27 mouse cellular contexts compared by ENCODE assay signal in genomic region chr10:5165439-5165838, GRCm38 (mm10).
DNase-seq lines count a peak whose midpoint lies in the region; ATAC-seq and TF ChIP-seq lines count a peak whose summit lies in the region.
"Had no signal": no experiment of that assay in that cellular context is flagged by ENCODE, and none has a peak within 500 bp of the region (broad histone marks: within the 10 kb centered on the region; RNA-seq: fewer than 3 reads in every experiment).

No protein-coding gene starts in this region.

- no peaks in the 10 kb centered on the region for H3K27me3 ChIP-seq in G1E (ENCODE audit: insufficient read depth, low read length)
- H3K27me3 ChIP-seq in intestine, embryonic 14.5 days (replicated peaks; ENCODE audit: control insufficient read depth, insufficient read depth, low read length): no peaks in the 10 kb centered on the region
- H3K27me3 ChIP-seq in liver, embryonic 12.5 days (replicated peaks): no peaks in the 10 kb centered on the region
- H3K27me3 ChIP-seq in kidney, adult 2 months (replicated peaks; ENCODE audit: control insufficient read depth, insufficient read depth, low read length): no peaks in the 10 kb centered on the region
- H3K27me3 ChIP-seq in hindbrain, embryonic 14.5 days (ENCODE audit: control insufficient read depth, insufficient read depth, low read length): no peaks in the 10 kb centered on the region
- H3K27me3 ChIP-seq: kidney, embryonic 15.5 days had no signal

- no peak overlapping the region; the same call in 1 of the 2 replicates for H3K4me3 ChIP-seq in G1E (ENCODE audit: low read depth, low read length)
- no peak overlapping the region for H3K4me3 ChIP-seq in intestine, embryonic 14.5 days (ENCODE audit: low read depth, low read length)
- no peak overlapping the region for H3K4me3 ChIP-seq in liver, embryonic 12.5 days
- no peak overlapping the region for H3K4me3 ChIP-seq in kidney, adult 2 months (ENCODE audit: insufficient read depth, low read depth, low read length)
- H3K4me3 ChIP-seq in hindbrain, embryonic 14.5 days (replicated peaks; ENCODE audit: low read length): no peak overlapping the region
- H3K4me3 ChIP-seq: erythroblast, embryonic 14.5 days; hindbrain, embryonic 10.5 days; kidney, embryonic 15.5 days had no signal

- no peak for DNase-seq in G1E (ENCODE audit: low spot score)
- DNase-seq in intestine, embryonic 14.5 days (ENCODE audit: low spot score): peak; percentile 51
- DNase-seq in kidney, adult 2 months: no peak
- no peak for DNase-seq in hindbrain, embryonic 14.5 days (ENCODE audit: low spot score)
- DNase-seq in kidney, postnatal 4 days: no peak
- DNase-seq: adrenal gland, adult 2 months; adrenal gland, postnatal 36 days; cerebellum, adult 18-20 months; cerebellum, postnatal 10 days; forebrain, postnatal 0 days; heart, postnatal 14 days; kidney, adult 11 months; kidney, postnatal 25 days; left cerebral cortex, postnatal 4 days; lung, embryonic 14.5 days; lung, postnatal 14 days; thymus, adult 18-20 months had no signal

- H3K27ac ChIP-seq in intestine, embryonic 14.5 days (ENCODE audit: low read depth): no peak overlapping the region
- no peak overlapping the region for H3K27ac ChIP-seq in liver, embryonic 12.5 days
- no peak overlapping the region for H3K27ac ChIP-seq in kidney, adult 2 months (ENCODE audit: insufficient read depth, low read depth, low read length)
- no peak overlapping the region for H3K27ac ChIP-seq in hindbrain, embryonic 14.5 days
- H3K27ac ChIP-seq: hindbrain, embryonic 10.5 days; kidney, embryonic 15.5 days had no signal

- TF ChIP-seq POLR2A in kidney, adult 2 months (IDR thresholded peaks at IDR 0.05; ENCODE audit: low read depth, low read length): no peak

- peaks cover 29% of the 10 kb centered on the region for H3K36me3 ChIP-seq in G1E (replicated peaks)
- H3K36me3 ChIP-seq in intestine, embryonic 14.5 days (ENCODE audit: control insufficient read depth, insufficient read depth, low read length): peaks cover 29% of the 10 kb centered on the region; the same call in 1 of the 2 replicates
- H3K36me3 ChIP-seq in liver, embryonic 12.5 days: peaks cover 21% of the 10 kb centered on the region
- no peaks in the 10 kb centered on the region for H3K36me3 ChIP-seq in kidney, adult 2 months (ENCODE audit: control insufficient read depth, insufficient read depth, low read length)
- H3K36me3 ChIP-seq in hindbrain, embryonic 14.5 days (replicated peaks; ENCODE audit: control insufficient read depth, insufficient read depth): peaks cover 22% of the 10 kb centered on the region

- no peak for TF ChIP-seq CTCF in G1E (IDR thresholded peaks at IDR 0.05; ENCODE audit: low read depth, low read length)
- no peak for TF ChIP-seq CTCF in kidney, adult 2 months (conservative IDR thresholded peaks at IDR 0.05; ENCODE audit: insufficient read depth, insufficient read length, low read depth, low read length)

- H3K4me2 ChIP-seq in intestine, embryonic 14.5 days (ENCODE audit: low read length): no peak overlapping the region
- H3K4me2 ChIP-seq in liver, embryonic 12.5 days: 0 out of 2 replicates have a peak overlapping the region, but pooled peaks have one; percentile 8
- H3K4me2 ChIP-seq in hindbrain, embryonic 14.5 days (replicated peaks): no peak overlapping the region
- H3K4me2 ChIP-seq: kidney, embryonic 15.5 days; lung, embryonic 14.5 days; midbrain, embryonic 11.5 days had no signal

- no peaks in the 10 kb centered on the region for H3K9me3 ChIP-seq in G1E (replicated peaks)
- H3K9me3 ChIP-seq in intestine, embryonic 14.5 days (ENCODE audit: control insufficient read depth, low read length): no peaks in the 10 kb centered on the region
- no peaks in the 10 kb centered on the region for H3K9me3 ChIP-seq in liver, embryonic 12.5 days (replicated peaks)
- no peaks in the 10 kb centered on the region for H3K9me3 ChIP-seq in hindbrain, embryonic 14.5 days (ENCODE audit: control insufficient read depth, low read length)
- H3K9me3 ChIP-seq: hindbrain, embryonic 10.5 days; kidney, embryonic 15.5 days had no signal

- peak; percentile 46 for ATAC-seq in G1E (ENCODE audit: extremely low read depth, insufficient number of reproducible peaks, low FRiP score, poor library complexity, severe bottlenecking)
- ATAC-seq in intestine, embryonic 14.5 days (replicated peaks; ENCODE audit: low FRiP score, low TSS enrichment, low read depth): peak; percentile 73
- ATAC-seq in liver, embryonic 12.5 days: peak; percentile 68; the same call in 1 of the 2 replicates
- peak; percentile 15; the same call in 1 of the 2 replicates for ATAC-seq in megakaryocyte progenitor cell, adult 5-6 weeks (replicated peaks; ENCODE audit: poor library complexity)
- ATAC-seq in hindbrain, embryonic 14.5 days (ENCODE audit: low FRiP score): no peak
- ATAC-seq: activated CD4-positive, CD25-positive, alpha-beta regulatory T cell, adult 4 months; CD4-positive, CD25-positive, alpha-beta regulatory T cell, adult 4 months; forebrain, postnatal 0 days; hindbrain, embryonic 16.5 days; midbrain, embryonic 16.5 days had no signal

- H3K4me1 ChIP-seq in G1E (ENCODE audit: insufficient read depth, low read depth, low read length): peaks cover 41% of the 10 kb centered on the region
- no peaks in the 10 kb centered on the region for H3K4me1 ChIP-seq in intestine, embryonic 14.5 days (replicated peaks; ENCODE audit: control insufficient read depth, insufficient read depth, low read length)
- H3K4me1 ChIP-seq in liver, embryonic 12.5 days: peaks cover 20% of the 10 kb centered on the region
- peaks cover 3% of the 10 kb centered on the region; the same call in 1 of the 2 replicates for H3K4me1 ChIP-seq in kidney, adult 2 months (ENCODE audit: control insufficient read depth, insufficient read depth, low read length)
- H3K4me1 ChIP-seq in hindbrain, embryonic 14.5 days (replicated peaks; ENCODE audit: control insufficient read depth, insufficient read depth, low read length): no peaks in the 10 kb centered on the region
- H3K4me1 ChIP-seq: hindbrain, embryonic 10.5 days had no signal

- WGBS in intestine, embryonic 14.5 days: 80% methylated on average over 5 of the region's 5 CpGs
- WGBS in liver, embryonic 12.5 days (ENCODE audit: insufficient replicate concordance): 22% methylated on average over 5 of the region's 5 CpGs
- 88% methylated on average over 5 of the region's 5 CpGs for WGBS in kidney, adult 2 months
- 87% methylated on average over 5 of the region's 5 CpGs for WGBS in hindbrain, embryonic 14.5 days

- no peak overlapping the region for H3K9ac ChIP-seq in intestine, embryonic 14.5 days (ENCODE audit: low read length)
- no peak overlapping the region for H3K9ac ChIP-seq in liver, embryonic 12.5 days
- no peak overlapping the region for H3K9ac ChIP-seq in hindbrain, embryonic 14.5 days
- H3K9ac ChIP-seq: forebrain, postnatal 0 days; kidney, embryonic 15.5 days; lung, embryonic 14.5 days had no signal
